Mouse (Mus musculus) limb, embryonic 12.5 days (tissue): Measurements from ENCODE around the gene Lsm11. TPM values are rescaled to one million over a fixed set of nuclear protein-coding genes. Genes with fewer than 3 reads are reported as not detected.
A peak's percentile ranks its signal among the peaks of the same experiment; 100 is the strongest.

Experiments
- ATAC-seq: fragments of 200-750 bp; cut with Nextera tagmentation; 2 replicates; pipeline ENCODE4 v1.8.0; 2017; ENCODE audit warnings: low read depth, moderate TSS enrichment; ENCODE audit not compliant: insufficient number of reproducible peaks, insufficient read depth, low FRiP score, low TSS enrichment
- H3K27ac ChIP-seq: fragments of 300-500 bp; sonication (generic); 2 replicates; pipeline ENCODE4 v1.5.1; 2016; ENCODE audit warnings: mild to moderate bottlenecking, moderate library complexity
- H3K27me3 ChIP-seq: fragments of 300-500 bp; sonication (generic); 2 replicates; pipeline ENCODE4 v1.6.1; 2016; ENCODE audit warnings: mild to moderate bottlenecking, moderate library complexity
- H3K36me3 ChIP-seq: fragments of 300-500 bp; sonication (generic); 2 replicates; pipeline ENCODE4 v1.6.1; 2016; ENCODE audit warnings: mild to moderate bottlenecking, moderate library complexity
- H3K4me1 ChIP-seq: fragments of 300-500 bp; sonication (generic); replicated peaks from 2 replicates; pipeline ENCODE4 v1.6.1; 2016
- H3K4me2 ChIP-seq: fragments of 300-500 bp; sonication (generic); 2 replicates; pipeline ENCODE4 v1.6.1; 2016; ENCODE audit warnings: mild to moderate bottlenecking, moderate library complexity
- H3K4me3 ChIP-seq: fragments of 300-500 bp; sonication (generic); replicated peaks from 2 replicates; pipeline ENCODE4 v1.5.1; 2016; ENCODE audit warnings: mild to moderate bottlenecking
- H3K9ac ChIP-seq: fragments of 300-500 bp; sonication (generic); replicated peaks from 2 replicates; pipeline ENCODE4 v1.6.1; 2016; ENCODE audit warnings: mild to moderate bottlenecking, moderate library complexity
- H3K9me3 ChIP-seq: fragments of 300-500 bp; sonication (generic); 2 replicates; pipeline ENCODE4 v1.6.1; 2016; ENCODE audit warnings: mild to moderate bottlenecking, moderate library complexity
- WGBS: fragments of 180-500 bp; shearing (Covaris S2); methylation state at CpG from one replicate; pipeline ENCODE4 v1.1.7; 2016; 5-methylcytosine and 5-hydroxymethylcytosine counted together
- polyA plus RNA-seq: library from polyadenylated mRNA; unstranded; fragments of >200 nt; fragmentation: Nextera tagmentation; extraction: Ambion mirVana; gene quantifications from 2 replicates; pipeline ENCODE4 v1.2.1, GENCODE M21; 2016

Gene Lsm11
- polyA plus RNA-seq, 1 experiment from 2014 or later, result 9.7 TPM

- WGBS, result 57% methylated on average over 5 of the region's 5 CpGs
- ATAC-seq, result no peak
These were observed 17.3 kb downstream of the Lsm11 start for GRCm38 (mm10) chr11:45927456-45927855.

GRCm38 (mm10) chr11:45926640-45927082 is 18.1 kb downstream of the Lsm11 start:
- Histone ChIP-seq H3K4me3 (peak overlapping the region; percentile 39), H3K4me2 (peak overlapping the region; percentile 56), H3K27me3 (no peaks in the 10 kb centered on the region), H3K36me3 (peaks cover 19% of the 10 kb centered on the region), H3K27ac (0 out of 2 replicates have a peak overlapping the region, but pooled peaks have one; percentile 46), H3K4me1 (peaks cover 7% of the 10 kb centered on the region), H3K9ac (peak overlapping the region; percentile 50; the same call in 1 of the 2 replicates), H3K9me3 (no peaks in the 10 kb centered on the region)
- under 1% methylated on average over 9 of the region's 9 CpGs for WGBS
- peak; percentile 50; the same call in 1 of the 2 replicates for ATAC-seq

More at GRCm38 (mm10) chr11:45927456-45927855, 17.3 kb downstream of the Lsm11 start:
- Histone ChIP-seq H3K4me3 (no peak overlapping the region), H3K9ac (no peak overlapping the region), H3K4me2 (no peak overlapping the region), H3K27ac (no peak overlapping the region), H3K27me3 (no peaks in the 10 kb centered on the region), H3K36me3 (peaks cover 20% of the 10 kb centered on the region), H3K9me3 (no peaks in the 10 kb centered on the region), H3K4me1 (peaks cover 6% of the 10 kb centered on the region; the same call in 1 of the 2 replicates)

GRCm38 (mm10) chr11:45925436-45925835 is 19.3 kb downstream of the Lsm11 start:
- peaks cover 14% of the 10 kb centered on the region for H3K36me3 ChIP-seq
- H3K4me2 ChIP-seq, result no peak overlapping the region
- no peak for ATAC-seq
- no peak overlapping the region for H3K9ac ChIP-seq
- H3K27ac ChIP-seq, result no peak overlapping the region
- H3K27me3 ChIP-seq, result no peaks in the 10 kb centered on the region
- H3K4me1 ChIP-seq, result peaks cover 14% of the 10 kb centered on the region
- H3K9me3 ChIP-seq, result no peaks in the 10 kb centered on the region
- H3K4me3 ChIP-seq, result no peak overlapping the region
- 16% methylated on average over 6 of the region's 6 CpGs for WGBS

- H3K4me3 ChIP-seq, result no peak overlapping the region
- H3K36me3 ChIP-seq, result no peaks in the 10 kb centered on the region
- H3K4me2 ChIP-seq, result peak overlapping the region; percentile 38
- WGBS, result 16% methylated on average over 10 of the region's 10 CpGs
- no peaks in the 10 kb centered on the region for H3K9me3 ChIP-seq
- H3K27me3 ChIP-seq, result no peaks in the 10 kb centered on the region
- peak overlapping the region; percentile 34; the same call in 1 of the 2 replicates for H3K9ac ChIP-seq
- no peak for ATAC-seq
- H3K27ac ChIP-seq, result no peak overlapping the region
- peaks cover 14% of the 10 kb centered on the region for H3K4me1 ChIP-seq
These were observed 23.2 kb downstream of the Lsm11 start for GRCm38 (mm10) chr11:45921480-45921898.

GRCm38 (mm10) chr11:45921026-45921425 is 23.7 kb downstream of the Lsm11 start:
- H3K27me3 ChIP-seq, result no peaks in the 10 kb centered on the region
- H3K9me3 ChIP-seq, result no peaks in the 10 kb centered on the region
- H3K9ac ChIP-seq, result no peak overlapping the region
- H3K27ac ChIP-seq, result no peak overlapping the region
- ATAC-seq, result no peak
- H3K36me3 ChIP-seq, result no peaks in the 10 kb centered on the region
- H3K4me2 ChIP-seq, result peak overlapping the region; percentile 38; the same call in 1 of the 2 replicates
- peaks cover 14% of the 10 kb centered on the region for H3K4me1 ChIP-seq
- H3K4me3 ChIP-seq, result no peak overlapping the region
- 58% methylated on average over 8 of the region's 8 CpGs for WGBS

- H3K9ac ChIP-seq, result no peak overlapping the region
- H3K9me3 ChIP-seq, result no peaks in the 10 kb centered on the region
- no peak for ATAC-seq
- no peak overlapping the region for H3K4me3 ChIP-seq
- 84% methylated on average over 4 of the region's 4 CpGs for WGBS
- no peak overlapping the region for H3K4me2 ChIP-seq
- H3K4me1 ChIP-seq, result peaks cover 8% of the 10 kb centered on the region
- H3K27me3 ChIP-seq, result no peaks in the 10 kb centered on the region
- H3K36me3 ChIP-seq, result no peaks in the 10 kb centered on the region
- H3K27ac ChIP-seq, result no peak overlapping the region
These were observed 25.9 kb downstream of the Lsm11 start for GRCm38 (mm10) chr11:45918836-45919235.

GRCm38 (mm10) chr11:45918018-45918417 is 26.7 kb downstream of the Lsm11 start:
- 97% methylated on average over 6 of the region's 6 CpGs for WGBS
- H3K4me1 ChIP-seq, result peaks cover 8% of the 10 kb centered on the region
- H3K27ac ChIP-seq, result no peak overlapping the region
- no peaks in the 10 kb centered on the region for H3K27me3 ChIP-seq
- H3K36me3 ChIP-seq, result no peaks in the 10 kb centered on the region
- H3K4me3 ChIP-seq, result no peak overlapping the region
- H3K9me3 ChIP-seq, result no peaks in the 10 kb centered on the region
- H3K4me2 ChIP-seq, result no peak overlapping the region
- H3K9ac ChIP-seq, result no peak overlapping the region
- ATAC-seq, result no peak

- H3K4me1 ChIP-seq, result peaks cover 2% of the 10 kb centered on the region
- no peaks in the 10 kb centered on the region for H3K27me3 ChIP-seq
- no peak for ATAC-seq
- peaks cover 14% of the 10 kb centered on the region for H3K36me3 ChIP-seq
- H3K27ac ChIP-seq, result no peak overlapping the region
- 82% methylated on average over 10 of the region's 10 CpGs for WGBS
- no peak overlapping the region for H3K4me3 ChIP-seq
- no peak overlapping the region for H3K9ac ChIP-seq
- no peak overlapping the region for H3K4me2 ChIP-seq
- H3K9me3 ChIP-seq, result no peaks in the 10 kb centered on the region
These were observed 28.5 kb downstream of the Lsm11 start for GRCm38 (mm10) chr11:45916196-45916595.

- WGBS, result 93% methylated on average over 5 of the region's 5 CpGs
- no peaks in the 10 kb centered on the region for H3K27me3 ChIP-seq
- H3K36me3 ChIP-seq, result peaks cover 63% of the 10 kb centered on the region
- no peak overlapping the region for H3K4me2 ChIP-seq
- H3K9me3 ChIP-seq, result no peaks in the 10 kb centered on the region
- H3K9ac ChIP-seq, result no peak overlapping the region
- H3K4me1 ChIP-seq, result no peaks in the 10 kb centered on the region
- no peak for ATAC-seq
- H3K27ac ChIP-seq, result no peak overlapping the region
- H3K4me3 ChIP-seq, result no peak overlapping the region
These were observed 34.0 kb downstream of the Lsm11 start for GRCm38 (mm10) chr11:45910701-45911100.

GRCm38 (mm10) chr11:45908894-45909293 is 35.8 kb downstream of the Lsm11 start:
- H3K4me1 ChIP-seq, result no peaks in the 10 kb centered on the region
- H3K36me3 ChIP-seq, result peaks cover 70% of the 10 kb centered on the region
- no peak for ATAC-seq
- H3K9me3 ChIP-seq, result no peaks in the 10 kb centered on the region
- no peak overlapping the region for H3K4me3 ChIP-seq
- 95% methylated on average over 7 of the region's 7 CpGs for WGBS
- no peak overlapping the region for H3K27ac ChIP-seq
- H3K9ac ChIP-seq, result no peak overlapping the region
- H3K4me2 ChIP-seq, result no peak overlapping the region
- H3K27me3 ChIP-seq, result no peaks in the 10 kb centered on the region

GRCm38 (mm10) chr11:45908070-45908469 is 36.7 kb downstream of the Lsm11 start:
- no peak overlapping the region for H3K9ac ChIP-seq
- no peak overlapping the region for H3K4me3 ChIP-seq
- H3K4me2 ChIP-seq, result no peak overlapping the region
- H3K27ac ChIP-seq, result no peak overlapping the region
- H3K4me1 ChIP-seq, result no peaks in the 10 kb centered on the region
- H3K27me3 ChIP-seq, result no peaks in the 10 kb centered on the region
- H3K9me3 ChIP-seq, result no peaks in the 10 kb centered on the region
- peaks cover 78% of the 10 kb centered on the region for H3K36me3 ChIP-seq
- 96% methylated on average over 7 of the region's 7 CpGs for WGBS
- no peak for ATAC-seq

- Histone ChIP-seq H3K36me3 (peaks cover 81% of the 10 kb centered on the region), H3K27ac (no peak overlapping the region), H3K4me3 (no peak overlapping the region), H3K4me2 (no peak overlapping the region), H3K27me3 (no peaks in the 10 kb centered on the region), H3K4me1 (no peaks in the 10 kb centered on the region), H3K9ac (no peak overlapping the region), H3K9me3 (no peaks in the 10 kb centered on the region)
- 88% methylated on average over 5 of the region's 5 CpGs for WGBS
- ATAC-seq, result no peak
These were observed 37.4 kb downstream of the Lsm11 start for GRCm38 (mm10) chr11:45907301-45907700.
